Mouse (Mus musculus): ENCODE results near the gene Tmem252.

Tmem252 gene

DNA sequence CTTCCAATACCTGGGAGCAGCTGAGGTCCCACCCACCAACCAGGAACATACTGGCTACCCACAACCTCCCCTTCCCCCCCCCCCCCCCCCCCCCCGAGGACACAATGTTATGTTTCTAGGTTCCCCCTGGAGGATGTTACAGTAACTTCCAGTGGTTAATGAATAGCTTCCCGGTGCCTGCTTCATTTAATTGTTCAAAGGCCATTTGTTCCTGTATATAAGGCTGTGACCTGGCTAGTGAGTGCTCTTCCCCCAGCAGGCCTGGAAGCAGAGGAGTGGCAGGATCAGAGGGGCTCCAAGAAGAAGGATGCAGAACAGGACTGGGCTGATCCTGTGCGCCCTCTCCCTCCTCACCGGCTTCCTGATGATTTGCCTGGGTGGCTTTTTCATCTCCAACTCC lies at the start of gene Tmem252:
Gene Tmem252 (plus strand): TSS at position 247 of the 400 bp plus-strand sequence.
- no peak for DNase-seq (ENCODE audit: low read depth)

DNA sequence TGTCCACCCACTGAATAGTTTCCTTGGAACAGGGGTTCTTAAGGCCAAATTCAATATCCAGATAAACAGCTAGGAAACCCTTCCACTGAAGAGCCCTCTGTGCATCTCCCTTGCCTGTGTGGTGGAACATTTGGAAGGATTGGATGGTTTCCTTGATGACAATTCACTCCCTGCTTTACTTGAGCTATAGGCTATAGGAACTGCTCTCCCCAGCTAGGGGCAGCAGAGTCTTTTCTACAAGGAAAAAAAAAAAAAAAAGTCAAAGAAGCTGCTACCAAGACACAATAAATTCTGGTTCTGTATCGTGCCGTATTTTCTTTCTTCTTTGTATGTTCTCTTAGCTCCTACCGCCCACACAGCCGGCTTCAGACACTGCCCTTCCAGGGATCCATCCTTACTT lies 45.8 kb upstream of the Tmem252 start:
- DNase-seq (ENCODE audit: low read depth): no peak

DNA sequence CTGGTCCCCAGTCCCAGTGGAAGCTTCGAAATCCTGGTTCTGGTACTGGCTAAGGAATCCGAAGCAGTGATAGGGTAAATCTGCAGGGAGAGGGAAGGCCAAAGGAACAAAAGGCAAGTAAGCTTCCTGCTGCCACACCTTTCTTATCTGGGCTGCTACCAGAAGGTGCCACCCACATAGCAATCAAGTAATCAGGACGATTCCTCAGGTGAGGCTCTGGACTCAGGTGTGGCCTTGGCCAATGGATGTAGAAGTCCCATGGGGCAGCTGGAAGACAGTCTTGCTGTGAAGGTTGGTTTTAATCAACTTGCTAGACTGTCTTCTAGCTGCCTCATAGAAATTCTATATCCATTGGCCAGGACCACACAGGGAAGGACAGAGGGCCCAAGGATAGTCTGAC lies 40.8 kb upstream of the Tmem252 start:
- DNase-seq (ENCODE audit: low read depth): no peak

GRCm38 (mm10) chr19:24634602-24635001 lies 39.2 kb upstream of the Tmem252 start:
- DNase-seq (ENCODE audit: low read depth): peak; percentile 88

DNA sequence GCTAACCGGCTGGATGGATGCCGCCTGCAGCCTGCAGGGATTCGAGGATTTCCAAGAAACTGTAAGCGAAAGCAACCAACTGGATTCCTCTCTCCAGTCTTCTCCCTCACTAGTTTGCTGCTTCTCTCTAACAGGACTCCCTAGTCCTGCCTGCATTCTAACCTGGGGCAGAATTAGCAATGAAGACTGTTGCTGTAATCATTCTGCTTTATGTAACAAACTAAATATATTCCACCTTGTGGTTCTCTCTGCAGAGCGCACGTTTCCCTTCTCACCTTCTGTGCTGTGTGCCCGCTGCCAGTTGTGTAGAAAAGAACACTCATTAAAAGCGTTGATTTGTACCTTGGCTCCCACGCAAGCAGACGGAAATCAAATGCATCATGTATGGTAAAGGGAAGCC lies 37.2 kb upstream of the Tmem252 start:
- no peak for DNase-seq (ENCODE audit: low read depth)

GRCm38 (mm10) chr19:24637988-24638387 lies 35.8 kb upstream of the Tmem252 start:
- no peak for DNase-seq (ENCODE audit: low read depth)

DNA sequence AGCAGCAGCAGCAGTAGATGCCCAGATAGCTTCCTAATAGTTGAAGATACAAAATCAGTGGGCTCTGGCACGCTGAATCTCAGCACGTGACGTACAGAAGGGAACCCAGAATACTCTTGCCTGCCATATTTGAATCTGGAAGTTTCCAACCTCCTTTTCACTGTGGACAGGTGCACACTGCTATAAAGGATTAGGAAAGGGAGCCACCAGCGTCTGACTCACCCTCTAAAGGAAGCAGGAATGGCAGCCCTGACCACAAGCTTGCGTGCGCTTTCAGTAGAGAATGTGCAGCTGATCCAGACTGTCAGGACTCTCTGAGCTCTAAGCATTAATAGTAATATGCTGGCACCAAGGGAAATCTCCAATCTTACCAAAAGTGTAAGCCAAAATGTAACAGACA lies 32.8 kb upstream of the Tmem252 start:
- peak; percentile 38 for DNase-seq (ENCODE audit: low read depth)

- DNase-seq (ENCODE audit: low read depth): no peak
These were observed 28.8 kb upstream of the Tmem252 start for GRCm38 (mm10) chr19:24644971-24645370.

DNA sequence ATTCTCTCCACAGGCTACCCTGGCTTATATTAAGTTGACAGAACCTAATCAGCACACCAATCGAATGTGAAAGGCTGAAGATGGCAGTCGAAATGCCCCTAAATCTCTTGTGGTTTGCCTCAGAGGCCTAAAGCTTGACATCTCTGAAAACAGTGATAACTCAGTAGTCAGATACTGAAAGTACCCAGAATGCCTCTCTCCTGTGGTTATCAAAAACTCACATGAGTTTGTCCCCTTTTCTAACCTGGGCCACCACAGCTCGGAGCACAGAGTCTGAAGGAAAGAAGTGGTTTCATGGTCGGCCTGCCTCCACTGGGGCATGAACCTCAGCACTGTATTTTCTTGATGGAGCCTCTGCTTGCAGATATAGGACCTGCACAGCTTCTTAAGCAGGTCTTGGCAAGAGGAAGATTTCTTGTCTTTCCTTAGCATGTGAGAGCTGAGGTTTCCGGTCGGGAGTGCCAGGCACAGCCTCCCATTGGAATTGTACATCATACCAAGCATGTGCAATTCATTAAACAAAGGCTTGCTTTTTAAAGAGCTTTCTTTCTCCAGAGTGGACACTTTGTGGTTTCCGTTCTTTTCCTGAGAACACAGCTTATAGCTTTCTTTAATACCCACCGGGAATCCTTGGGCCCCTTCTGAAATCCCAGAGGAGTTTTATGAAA lies 27.5 kb upstream of the Tmem252 start:
- peak; percentile 59 for DNase-seq (ENCODE audit: low read depth)

DNA sequence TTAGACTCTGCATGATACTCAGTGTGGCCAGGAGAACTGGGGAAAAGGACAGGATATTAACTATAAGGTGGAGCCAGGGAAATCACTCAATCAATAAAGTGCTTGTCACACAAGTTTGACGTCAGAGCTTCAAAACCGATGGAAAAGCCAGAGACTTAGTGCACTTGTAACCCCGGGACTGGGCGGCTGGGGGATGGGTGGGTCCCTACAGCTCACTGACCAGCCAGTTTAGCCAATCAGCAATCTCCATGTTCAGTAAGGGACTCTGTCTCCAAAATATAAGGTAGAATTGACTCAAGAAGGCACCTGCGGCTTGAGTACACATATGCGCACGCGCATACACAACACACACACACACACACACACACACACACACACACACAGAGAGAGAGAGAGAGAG lies 25.8 kb upstream of the Tmem252 start:
- no peak for DNase-seq (ENCODE audit: low read depth)

DNA sequence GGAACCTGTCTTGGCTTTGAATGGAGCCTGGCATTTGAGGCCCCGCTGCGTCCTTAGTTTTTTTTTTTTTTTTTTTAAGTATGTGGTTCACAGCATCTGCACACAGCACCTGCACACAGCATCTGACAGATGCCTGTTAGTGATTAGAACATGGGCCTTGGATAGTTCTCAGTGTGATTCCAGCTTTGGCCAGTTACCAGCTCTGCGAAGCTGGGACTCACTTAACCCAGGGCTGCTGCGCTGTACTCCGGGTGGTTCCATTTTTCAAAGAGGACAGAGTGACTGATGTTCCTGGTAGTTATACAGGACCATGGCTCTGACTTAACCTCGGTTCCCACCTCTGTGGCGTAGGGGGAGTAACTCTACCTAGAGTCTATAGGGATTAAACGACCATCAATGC lies 23.4 kb upstream of the Tmem252 start:
- no peak for DNase-seq (ENCODE audit: low read depth)

DNA sequence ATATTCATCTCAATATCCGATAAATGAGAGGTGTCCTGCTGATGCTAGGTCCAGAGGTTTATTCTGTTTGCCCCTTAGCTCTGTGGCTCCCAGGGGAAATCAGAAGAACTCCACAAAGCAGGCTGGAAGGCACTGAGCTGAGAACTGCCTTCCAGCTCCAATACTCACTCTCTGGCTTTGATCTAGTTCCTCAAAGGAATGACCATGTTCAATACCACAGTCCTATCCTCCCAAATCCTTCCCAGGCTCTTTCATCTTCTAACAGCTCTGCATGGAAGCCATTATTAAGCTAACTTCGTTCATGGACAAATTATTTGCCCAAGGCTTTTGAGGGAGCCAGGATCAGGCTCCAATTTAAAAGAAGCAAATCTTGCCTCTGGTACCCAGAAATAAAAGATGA lies 22.2 kb upstream of the Tmem252 start:
- DNase-seq (ENCODE audit: low read depth): no peak

DNA sequence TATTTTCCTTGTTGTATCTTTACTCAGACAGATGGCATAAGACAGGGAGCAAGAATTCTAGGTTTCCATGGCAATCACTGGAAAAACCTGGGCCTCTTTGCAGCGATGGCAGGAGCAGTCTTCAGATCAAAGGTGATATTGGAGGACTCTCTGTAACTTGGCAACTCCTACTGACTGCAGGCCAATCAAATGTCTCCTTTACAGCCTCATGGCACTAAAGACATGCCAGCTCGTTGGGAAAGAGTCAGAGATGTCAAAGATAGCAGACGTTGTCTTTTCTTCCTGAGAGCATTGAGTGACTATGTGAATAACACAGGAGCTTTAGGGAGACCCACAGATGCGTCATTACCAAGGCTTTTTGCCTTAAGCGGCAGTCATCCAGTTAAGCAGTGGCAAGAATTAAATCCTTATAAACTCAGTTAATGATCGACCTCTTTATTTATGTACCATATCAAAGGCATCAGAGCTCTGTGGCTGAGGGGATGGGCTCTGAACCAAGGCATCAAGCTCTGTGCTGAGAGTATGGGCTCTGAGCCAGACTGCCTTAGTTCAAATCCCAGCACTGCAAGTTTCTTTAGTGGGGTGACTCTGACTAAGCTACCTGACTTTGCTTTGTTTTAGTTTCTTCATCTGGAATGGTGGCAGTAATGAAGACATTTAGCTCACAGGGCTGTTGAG lies 21.3 kb upstream of the Tmem252 start:
- DNase-seq (ENCODE audit: low read depth): no peak

GRCm38 (mm10) chr19:24653230-24653799 lies 20.5 kb upstream of the Tmem252 start:
- no peak for DNase-seq (ENCODE audit: low read depth)

DNA sequence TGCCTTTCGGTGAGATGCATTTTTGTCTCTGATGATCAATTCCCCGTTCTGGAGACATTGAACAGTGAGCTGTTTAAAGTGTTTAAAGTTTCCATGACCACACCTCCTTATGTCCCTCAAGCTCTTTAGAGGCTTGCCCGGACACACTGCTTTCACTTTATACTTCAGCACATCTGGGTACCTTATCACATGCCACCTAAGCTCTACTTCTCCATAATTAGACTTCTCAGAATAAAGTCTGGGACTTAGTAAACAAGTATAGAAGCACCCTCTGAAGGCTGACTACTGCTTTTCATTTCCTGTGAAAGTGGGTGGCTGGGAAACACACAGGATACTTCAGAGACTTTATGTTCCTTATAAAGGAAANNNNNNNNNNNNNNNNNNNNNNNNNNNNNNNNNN lies 16.8 kb upstream of the Tmem252 start:
- no peak for DNase-seq (ENCODE audit: low read depth)

DNA sequence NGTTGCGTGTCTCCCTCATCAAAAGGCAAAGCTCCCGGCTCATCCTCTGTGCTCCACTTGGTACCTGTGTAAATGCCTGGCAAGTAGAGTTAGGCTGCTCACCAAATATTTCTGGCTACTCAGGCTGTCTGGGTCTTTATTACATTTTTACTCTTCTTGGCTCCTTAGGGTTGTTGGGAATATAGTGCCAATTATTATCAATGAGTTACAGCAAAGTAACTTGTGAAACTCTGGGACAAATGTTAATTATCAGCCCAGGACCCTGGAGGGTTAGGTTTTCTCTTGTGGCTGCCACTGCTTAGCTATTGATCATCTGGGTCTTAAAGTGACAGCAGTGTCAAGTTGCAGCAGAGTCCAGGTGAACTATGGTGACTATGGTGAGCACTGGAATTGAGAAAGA lies 11.5 kb upstream of the Tmem252 start:
- DNase-seq (ENCODE audit: low read depth): no peak

- DNase-seq (ENCODE audit: low read depth): no peak
These were observed 8.0 kb upstream of the Tmem252 start for GRCm38 (mm10) chr19:24665771-24666170.

GRCm38 (mm10) chr19:24667527-24667926 lies 6.3 kb upstream of the Tmem252 start:
- peak; percentile 35 for DNase-seq (ENCODE audit: low read depth)

DNA sequence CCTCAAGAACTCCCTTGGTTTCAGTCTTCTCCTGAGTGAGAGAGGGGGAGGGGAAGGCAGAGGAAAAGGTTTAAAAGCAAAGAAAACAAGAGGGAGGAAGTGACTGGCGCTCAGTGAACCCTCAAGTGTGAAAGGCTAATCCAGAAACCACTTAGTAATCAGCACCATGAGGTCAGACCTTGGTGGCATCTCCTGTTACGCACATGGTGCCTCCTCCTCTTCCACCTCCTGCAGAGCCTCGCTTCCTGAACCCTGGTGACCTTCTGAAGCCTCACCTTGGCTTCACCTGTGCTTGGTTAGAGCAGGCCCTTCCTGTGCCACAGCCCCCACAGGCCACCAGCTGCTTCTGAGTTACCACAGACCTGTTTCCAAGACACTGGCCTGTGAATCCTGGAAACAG lies 2.2 kb upstream of the Tmem252 start:
- DNase-seq (ENCODE audit: low read depth): no peak

DNA sequence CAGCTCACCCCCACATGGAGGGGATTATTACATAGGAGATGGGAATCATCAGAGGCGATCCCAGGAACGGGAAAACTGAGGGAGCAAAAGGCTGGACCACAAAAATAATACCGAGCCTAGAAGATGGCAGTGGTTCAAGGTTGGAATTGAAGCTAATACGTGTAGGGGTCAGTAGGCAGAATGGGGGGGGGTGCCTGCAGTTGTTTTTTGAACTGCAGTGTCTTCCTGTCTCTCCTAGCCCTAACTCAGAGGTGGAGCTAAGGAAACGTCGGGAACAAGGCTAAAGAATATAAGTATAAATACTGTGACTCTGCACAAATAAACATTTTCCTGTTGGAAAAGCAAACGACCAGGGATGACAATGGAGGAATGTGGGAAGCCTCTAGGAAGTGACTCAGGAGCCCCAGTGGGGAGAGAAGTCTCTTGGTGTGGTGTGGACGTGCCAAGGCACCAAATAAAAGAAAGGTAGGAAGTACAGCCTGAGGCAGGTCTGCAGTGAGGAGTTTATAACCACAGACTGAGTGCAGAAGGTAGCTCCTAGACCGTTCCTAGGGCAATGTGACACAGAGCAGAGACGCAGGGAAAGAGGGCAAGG lies 1.3 kb upstream of the Tmem252 start:
- DNase-seq (ENCODE audit: low read depth): no peak

DNA sequence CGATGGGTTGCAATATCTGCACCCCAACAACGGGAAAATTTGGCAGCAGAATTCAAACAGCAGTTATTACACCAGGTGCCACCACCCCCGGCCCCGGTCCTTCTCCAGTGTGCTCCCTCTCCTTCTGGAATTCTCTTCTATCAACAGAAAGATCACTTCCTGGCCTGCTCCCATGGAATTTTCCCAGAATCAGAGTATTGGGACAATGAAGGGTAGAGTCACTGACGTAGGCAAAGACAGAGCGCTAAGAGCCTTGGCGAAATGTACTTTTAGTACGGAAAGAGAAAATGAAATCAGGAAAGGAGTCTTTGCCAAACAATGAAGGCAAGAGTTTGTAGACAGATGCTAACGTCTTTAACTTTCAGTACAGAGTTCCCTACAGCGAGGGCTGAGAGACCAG lies 477 bp upstream of the Tmem252 start:
- DNase-seq (ENCODE audit: low read depth): no peak

DNA sequence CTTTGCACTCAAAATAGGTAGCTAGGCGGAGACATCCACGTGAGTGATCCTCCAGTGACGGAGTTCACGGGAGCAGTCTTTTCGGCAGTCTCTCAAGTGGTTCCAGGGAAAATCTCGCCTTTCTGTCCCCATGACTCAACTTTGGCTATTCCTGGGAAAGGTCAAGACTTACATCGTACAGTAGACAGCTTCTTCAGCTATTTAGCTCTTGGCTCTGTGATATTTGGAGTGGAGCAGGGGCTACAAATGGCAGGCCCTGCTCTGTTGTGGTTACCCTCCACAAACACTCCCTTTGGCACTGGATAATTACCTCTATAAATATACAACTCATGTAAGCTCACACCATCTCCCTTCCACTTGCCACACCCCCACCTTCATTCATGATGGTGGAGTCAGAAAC lies 2.6 kb downstream of the Tmem252 start:
- no peak for DNase-seq (ENCODE audit: low read depth)

Measured in NIH3T3 (cell line).